Mouse (Mus musculus) G1E (cell line): ENCODE results near the gene Slc35e3.

Experiments
- CTCF ChIP-seq: IDR thresholded peaks from 2 replicates; pipeline ENCODE4 v1.5.1; 2012; ENCODE audit warnings: low read depth, low read length, inconsistent platforms, mixed read lengths
- GATA1 ChIP-seq: IDR thresholded peaks from 2 replicates; pipeline ENCODE4 v1.6.1; 2012; ENCODE audit warnings: borderline replicate concordance, low read length, inconsistent platforms, mixed read lengths

DNA sequence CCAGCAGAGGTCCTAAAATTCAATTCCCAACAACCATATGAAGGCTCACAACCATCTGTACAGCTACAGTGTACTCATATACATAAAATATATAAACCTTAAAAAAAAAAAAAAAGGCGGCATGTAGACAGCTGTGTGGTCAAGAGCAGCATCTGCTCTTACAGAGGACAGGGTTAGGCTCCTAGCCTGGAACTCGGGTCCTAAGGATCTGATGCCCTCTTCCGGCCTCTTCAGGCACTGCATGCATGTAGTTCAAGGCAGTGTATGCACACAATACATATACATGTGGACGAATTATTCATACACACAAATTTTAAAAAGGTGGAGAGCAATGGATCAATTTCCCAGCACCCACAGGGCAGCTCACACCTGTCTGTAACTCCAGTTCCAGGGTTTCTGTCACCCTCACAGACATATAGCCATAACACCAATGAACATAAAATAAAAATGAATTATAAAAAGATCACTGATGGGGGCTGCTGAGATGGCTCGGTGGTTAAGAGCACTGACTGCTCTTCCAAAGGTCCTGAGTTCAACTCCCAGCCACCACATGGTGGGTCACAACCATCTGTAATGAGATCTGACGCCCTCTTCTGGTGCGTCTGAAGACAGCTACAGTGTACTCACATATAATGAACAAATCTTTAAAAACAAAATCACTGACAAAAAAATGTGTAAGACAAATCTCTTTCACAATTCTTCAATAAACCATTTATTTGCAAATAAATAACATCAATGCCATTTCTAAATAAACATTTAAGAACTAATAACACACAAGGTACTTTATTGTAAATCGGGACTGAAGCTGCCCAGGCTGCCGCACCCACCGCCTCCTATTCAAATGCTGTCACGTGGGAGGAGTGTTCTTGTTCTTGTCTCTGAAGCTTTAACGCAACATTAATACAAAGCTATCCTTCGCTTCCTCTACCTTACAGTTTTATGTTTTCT is 57.7 kb downstream of the Slc35e3 start:
- TF ChIP-seq CTCF (peak; percentile 43), GATA1 (no peak)
